Mouse (Mus musculus) heart, embryonic 10.5 days (tissue): ENCODE measurements around the gene Olfr1225. TPM values are rescaled to one million over a fixed set of nuclear protein-coding genes. Genes with fewer than 3 reads are reported as not detected.
"Not testable (repeated sequence)": the region's sequence is repeated elsewhere in the genome, so short reads cannot be mapped to it uniquely, and the experiment has no call there.

Experiments
- DNase-seq: peaks from one replicate; pipeline ENCODE4 v3.0.0-alpha.2; 2017; ENCODE audit warnings: low spot score
- H3K27ac ChIP-seq: fragments of 300-500 bp; sonication (generic); 2 replicates; pipeline ENCODE4 v1.5.1; 2016; ENCODE audit warnings: mild to moderate bottlenecking
- H3K27me3 ChIP-seq: fragments of 300-500 bp; sonication (generic); 2 replicates; pipeline ENCODE4 v1.6.1; 2016; ENCODE audit warnings: mild to moderate bottlenecking; ENCODE audit not compliant: poor library complexity, insufficient read depth, severe bottlenecking
- H3K36me3 ChIP-seq: fragments of 300-500 bp; sonication (generic); 2 replicates; pipeline ENCODE4 v1.6.1; 2016; ENCODE audit warnings: mild to moderate bottlenecking, moderate library complexity
- H3K4me1 ChIP-seq: fragments of 300-500 bp; sonication (generic); 2 replicates; pipeline ENCODE4 v1.6.1; 2016; ENCODE audit warnings: mild to moderate bottlenecking
- H3K4me3 ChIP-seq: fragments of 300-500 bp; sonication (generic); 2 replicates; pipeline ENCODE4 v1.5.1; 2016; ENCODE audit warnings: mild to moderate bottlenecking, moderate library complexity
- H3K9me3 ChIP-seq: fragments of 300-500 bp; sonication (generic); 2 replicates; pipeline ENCODE4 v1.6.1; 2016; ENCODE audit warnings: mild to moderate bottlenecking, moderate library complexity
- WGBS: fragments of 180-500 bp; shearing (Covaris S2); methylation state at CpG from one replicate; pipeline ENCODE4 v1.1.7; 2016; 5-methylcytosine and 5-hydroxymethylcytosine counted together
- polyA plus RNA-seq: library from polyadenylated mRNA; unstranded; fragments of >200 nt; fragmentation: Nextera tagmentation; extraction: Ambion mirVana; gene quantifications from 2 replicates; pipeline ENCODE4 v1.2.1, GENCODE M21; 2016

Gene Olfr1225
- not detected in 2 replicates for polyA plus RNA-seq

- Histone ChIP-seq H3K9me3 (no peaks in the 10 kb centered on the region), H3K27me3 (no peaks in the 10 kb centered on the region), H3K4me3 (no peak within 1 kb of the TSS), H3K27ac (no peak within 1 kb of the TSS), H3K4me1 (no peaks in the 10 kb centered on the region), H3K36me3 (no peaks in the 10 kb centered on the region)
- DNase-seq: no peak
- WGBS: 89% methylated on average over 1 of the region's 1 CpGs
These were observed at the start of gene Olfr1225 for GRCm38 (mm10) chr2:89174569-89174968. Gene Olfr1225, minus strand, starts transcription at chr2:89174669.

DNA sequence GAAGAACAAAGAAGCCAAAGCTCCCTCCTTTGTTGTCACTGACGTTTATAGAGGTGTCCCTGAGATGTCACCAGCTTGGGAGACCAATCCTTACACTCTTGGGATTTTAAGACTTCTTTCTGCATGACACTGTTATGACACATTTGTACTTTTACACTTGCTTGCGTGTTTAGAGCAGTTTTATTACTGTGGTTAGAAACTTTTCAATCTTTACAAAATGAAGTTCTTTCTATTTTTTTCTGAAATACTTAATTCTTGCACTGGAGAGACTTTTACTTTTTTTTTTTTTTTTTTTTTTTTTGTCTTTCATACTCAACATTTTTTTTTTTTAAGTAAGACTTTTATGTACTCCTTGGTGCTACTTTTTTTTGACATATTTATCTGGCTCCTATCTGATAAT is 25.5 kb upstream of the Olfr1225 start, which contains the start of gene Olfr1226:
Olfr1226 (minus strand) TSS at position 101 of the 400 bp plus-strand sequence.
- 60% methylated on average over 2 of the region's 2 CpGs for WGBS
- Histone ChIP-seq H3K4me1 (no peaks in the 10 kb centered on the region), H3K27me3 (no peaks in the 10 kb centered on the region), H3K36me3 (no peaks in the 10 kb centered on the region), H3K9me3 (no peaks in the 10 kb centered on the region), H3K4me3 (no peak within 1 kb of the TSS), H3K27ac (no peak within 1 kb of the TSS)
- no peak for DNase-seq

DNA sequence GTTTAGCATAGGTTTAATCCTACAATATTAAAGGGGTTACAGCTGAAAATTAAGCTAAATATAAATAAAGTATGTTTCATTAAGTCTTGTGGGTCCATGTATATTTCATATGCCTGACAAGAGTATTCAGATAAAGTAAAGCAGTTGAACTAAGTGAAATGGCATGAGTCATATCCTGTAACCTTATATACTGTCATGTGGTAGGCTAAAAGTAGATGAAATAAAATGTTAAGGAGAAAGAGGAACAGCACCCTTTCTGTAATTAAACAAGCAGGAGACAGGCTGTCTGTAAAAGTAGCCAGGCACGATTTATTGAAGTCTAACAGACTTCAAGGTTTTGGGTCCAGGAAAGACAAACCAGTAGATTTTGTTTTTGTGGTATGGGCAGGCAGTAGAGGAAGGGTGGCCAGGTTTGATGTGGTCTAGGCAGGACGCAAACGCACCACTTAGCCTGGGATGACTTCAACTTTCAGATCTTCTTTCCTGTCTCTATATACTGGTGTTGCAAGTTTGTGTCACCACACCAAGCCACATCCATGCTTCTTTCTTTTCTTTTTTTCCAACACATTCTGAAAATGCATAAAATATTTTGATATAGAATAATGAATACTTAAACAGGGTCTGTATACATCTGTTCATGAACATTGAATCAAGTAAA is 22.0 kb upstream of the Olfr1225 start:
- Histone ChIP-seq H3K9me3 (no peaks in the 10 kb centered on the region), H3K36me3 (no peaks in the 10 kb centered on the region), H3K27ac (no peak overlapping the region), H3K4me3 (no peak overlapping the region), H3K4me1 (no peaks in the 10 kb centered on the region), H3K27me3 (no peaks in the 10 kb centered on the region)
- no peak for DNase-seq
- WGBS: 88% methylated on average over 3 of the region's 3 CpGs

- 77% methylated on average over 4 of the region's 4 CpGs for WGBS
- DNase-seq, H3K9me3 ChIP-seq: not testable (repeated sequence)
These were observed 9.8 kb downstream of the Olfr1225 start for GRCm38 (mm10) chr2:89164711-89165110.

GRCm38 (mm10) chr2:89163991-89164390 is 10.5 kb downstream of the Olfr1225 start, which contains the start of gene Olfr1224-ps1:
Gene Olfr1224-ps1, minus strand, starts transcription at chr2:89164091.
- 86% methylated on average over 8 of the region's 8 CpGs for WGBS
- H3K4me1 ChIP-seq, H3K27me3 ChIP-seq, DNase-seq, H3K9me3 ChIP-seq, H3K36me3 ChIP-seq, H3K4me3 ChIP-seq, H3K27ac ChIP-seq: not testable (repeated sequence)

More at GRCm38 (mm10) chr2:89164711-89165110, 9.8 kb downstream of the Olfr1225 start:
- not testable (repeated sequence) for H3K4me3 ChIP-seq, H3K27ac ChIP-seq, H3K4me1 ChIP-seq, H3K36me3 ChIP-seq, H3K27me3 ChIP-seq

GRCm38 (mm10) chr2:89151460-89151859 is 23.0 kb downstream of the Olfr1225 start, which contains the start of gene Olfr1223:
Gene Olfr1223, minus strand, starts transcription at chr2:89151560.
- Histone ChIP-seq H3K27ac (no peak within 1 kb of the TSS), H3K4me1 (no peaks in the 10 kb centered on the region), H3K36me3 (no peaks in the 10 kb centered on the region), H3K4me3 (no peak within 1 kb of the TSS), H3K27me3 (no peaks in the 10 kb centered on the region), H3K9me3 (no peaks in the 10 kb centered on the region)
- WGBS: 64% methylated on average over 1 of the region's 1 CpGs
- no peak for DNase-seq

DNA sequence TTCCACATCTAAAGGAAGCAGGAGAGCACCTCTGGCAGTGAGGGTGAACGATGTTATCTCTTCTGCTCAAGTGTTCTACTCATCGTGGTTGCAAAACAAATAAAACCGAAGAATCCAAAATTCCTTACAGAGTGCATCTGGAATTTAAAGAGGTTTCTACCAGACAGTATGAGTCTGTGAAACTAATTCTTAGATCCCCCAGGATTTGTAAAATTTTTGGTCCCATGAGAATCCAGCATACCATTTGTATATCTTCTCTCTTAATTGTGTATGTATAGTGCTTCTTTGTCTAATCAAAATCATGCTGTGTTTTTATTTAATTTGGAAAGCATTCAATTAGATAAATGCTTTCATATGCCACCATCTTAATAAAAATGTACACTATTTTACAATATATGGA is 41.5 kb downstream of the Olfr1225 start, which contains the start of gene Olfr1222:
Olfr1222 (minus strand) TSS at position 101 of the 400 bp plus-strand sequence.
- 41% methylated on average over 3 of the region's 3 CpGs for WGBS
- Histone ChIP-seq H3K4me1 (no peaks in the 10 kb centered on the region), H3K4me3 (no peak within 1 kb of the TSS), H3K27me3 (no peaks in the 10 kb centered on the region), H3K36me3 (no peaks in the 10 kb centered on the region), H3K27ac (no peak within 1 kb of the TSS), H3K9me3 (no peaks in the 10 kb centered on the region)
- DNase-seq: no peak

Other genes with a start within 250 kb of the Olfr1225 start
- not detected in 2 replicates for gene Olfr1211, start 236.6 kb downstream of the Olfr1225 start, polyA plus RNA-seq
- gene Olfr1212, start 220.7 kb downstream of the Olfr1225 start, polyA plus RNA-seq: not detected in 2 replicates
- not detected in 2 replicates for gene Gm13762, start 194.4 kb downstream of the Olfr1225 start, polyA plus RNA-seq
- not detected in 2 replicates for gene Olfr1214, start 182.0 kb downstream of the Olfr1225 start, polyA plus RNA-seq
- gene Olfr1215, start 167.7 kb downstream of the Olfr1225 start, polyA plus RNA-seq: not detected in 2 replicates
- not detected in 2 replicates for gene Olfr1216, start 156.3 kb downstream of the Olfr1225 start, polyA plus RNA-seq
- gene Olfr1217, start 142.6 kb downstream of the Olfr1225 start, polyA plus RNA-seq: not detected in 2 replicates
- not detected in 2 replicates for gene Olfr1218, start 113.5 kb downstream of the Olfr1225 start, polyA plus RNA-seq
- not detected in 2 replicates for gene Olfr1219, start 91.2 kb downstream of the Olfr1225 start, polyA plus RNA-seq
- gene Olfr1220, start 67.8 kb downstream of the Olfr1225 start, polyA plus RNA-seq: not detected in 2 replicates
- not detected in 2 replicates for gene Olfr1221, start 57.4 kb downstream of the Olfr1225 start, polyA plus RNA-seq
- gene Olfr1222, start 41.6 kb downstream of the Olfr1225 start, polyA plus RNA-seq: not detected in 2 replicates
- not detected in 2 replicates for gene Olfr1223, start 23.1 kb downstream of the Olfr1225 start, polyA plus RNA-seq
- gene Olfr1224-ps1, start 10.6 kb downstream of the Olfr1225 start, polyA plus RNA-seq: not detected in 2 replicates
- not detected in 2 replicates for gene Olfr1226, start 25.4 kb upstream of the Olfr1225 start, polyA plus RNA-seq
- gene Olfr1228, start 79.4 kb upstream of the Olfr1225 start, polyA plus RNA-seq: not detected in 2 replicates
- gene Olfr1229, start 113.3 kb upstream of the Olfr1225 start, polyA plus RNA-seq: not detected in 2 replicates
- not detected in 2 replicates for gene Olfr1230, start 122.6 kb upstream of the Olfr1225 start, polyA plus RNA-seq
- not detected in 2 replicates for gene Olfr1231, start 132.4 kb upstream of the Olfr1225 start, polyA plus RNA-seq
- not detected in 2 replicates for gene Olfr1232, start 155.0 kb upstream of the Olfr1225 start, polyA plus RNA-seq
- not detected in 2 replicates for gene Olfr1233, start 167.7 kb upstream of the Olfr1225 start, polyA plus RNA-seq
- gene Olfr1234, start 190.2 kb upstream of the Olfr1225 start, polyA plus RNA-seq: not detected in 2 replicates
- gene Olfr1238, start 235.0 kb upstream of the Olfr1225 start, polyA plus RNA-seq: not detected in 2 replicates
- not detected in 2 replicates for gene Olfr1239, start 245.7 kb upstream of the Olfr1225 start, polyA plus RNA-seq